Comparison of ENCODE assay signal across 9 mouse cellular contexts in the genomic region with DNA sequence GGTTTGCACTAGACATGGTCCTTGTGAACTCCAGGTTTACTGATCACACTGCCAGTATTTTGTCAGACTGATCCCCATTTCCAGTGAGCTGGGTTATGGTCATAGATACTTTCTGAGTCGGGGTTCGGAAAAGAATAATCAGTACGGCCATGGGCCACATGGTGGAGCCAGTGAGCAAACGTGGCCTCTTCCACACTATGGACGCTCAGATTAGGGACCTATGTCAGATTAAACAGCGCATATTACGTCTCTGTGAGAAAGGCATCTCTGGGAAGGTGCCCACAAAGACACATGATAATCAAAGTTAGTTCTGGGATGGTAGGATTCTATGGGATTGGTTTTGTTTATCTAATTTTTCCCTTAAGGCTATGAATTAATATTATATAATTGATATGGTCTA. TPM values are rescaled to one million over a fixed set of nuclear protein-coding genes. Genes with fewer than 3 reads are reported as not detected.
DNase-seq lines count a peak whose midpoint lies in the region; ATAC-seq and TF ChIP-seq lines count a peak whose summit lies in the region.
"Had no signal": no experiment of that assay in that cellular context is flagged by ENCODE, and none has a peak within 500 bp of the region (broad histone marks: within the 10 kb centered on the region; RNA-seq: fewer than 3 reads in every experiment).

No protein-coding gene starts in this region.

- H3K27ac ChIP-seq in heart, embryonic 12.5 days (ENCODE audit: poor library complexity, severe bottlenecking): no peak overlapping the region
- H3K27ac ChIP-seq in embryonic facial prominence, embryonic 10.5 days (replicated peaks): no peak overlapping the region
- H3K27ac ChIP-seq in hindbrain, embryonic 14.5 days: no peak overlapping the region
- no peak overlapping the region for H3K27ac ChIP-seq in left cerebral cortex, adult 2 months
- H3K27ac ChIP-seq in midbrain, embryonic 11.5 days (ENCODE audit: low read depth, low read length): no peak overlapping the region
- H3K27ac ChIP-seq: limb, embryonic 15.5 days had no signal

- H3K4me1 ChIP-seq in heart, embryonic 12.5 days (replicated peaks): no peaks in the 10 kb centered on the region
- peaks cover 5% of the 10 kb centered on the region; the same call in 1 of the 2 replicates for H3K4me1 ChIP-seq in embryonic facial prominence, embryonic 10.5 days
- H3K4me1 ChIP-seq in hindbrain, embryonic 14.5 days (replicated peaks; ENCODE audit: control insufficient read depth, insufficient read depth, low read length): no peaks in the 10 kb centered on the region
- no peaks in the 10 kb centered on the region for H3K4me1 ChIP-seq in midbrain, embryonic 11.5 days (ENCODE audit: control insufficient read depth, insufficient read depth, low read length)
- H3K4me1 ChIP-seq: limb, embryonic 15.5 days had no signal

- no peak overlapping the region for H3K4me2 ChIP-seq in heart, embryonic 12.5 days
- H3K4me2 ChIP-seq in hindbrain, embryonic 14.5 days (replicated peaks): no peak overlapping the region
- no peak overlapping the region for H3K4me2 ChIP-seq in midbrain, embryonic 11.5 days
- H3K4me2 ChIP-seq: limb, embryonic 15.5 days had no signal

- peaks cover 3% of the 10 kb centered on the region; the same call in 1 of the 2 replicates for H3K36me3 ChIP-seq in heart, embryonic 12.5 days
- peaks cover 11% of the 10 kb centered on the region for H3K36me3 ChIP-seq in embryonic facial prominence, embryonic 10.5 days (replicated peaks)
- H3K36me3 ChIP-seq in hindbrain, embryonic 14.5 days (replicated peaks; ENCODE audit: control insufficient read depth, insufficient read depth): peaks cover 89% of the 10 kb centered on the region
- peaks cover 5% of the 10 kb centered on the region; the same call in 1 of the 2 replicates for H3K36me3 ChIP-seq in midbrain, embryonic 11.5 days (ENCODE audit: control insufficient read depth, insufficient read depth, low read length)

- DNase-seq in heart, postnatal 14 days: peak; percentile 51 to 67
- DNase-seq in adrenal gland, postnatal 14 days: peak; percentile 65
- DNase-seq in embryonic facial prominence, embryonic 10.5 days (ENCODE audit: low spot score): peak; percentile 67
- DNase-seq in hindbrain, embryonic 14.5 days (ENCODE audit: low spot score): peak; percentile 82
- DNase-seq in left cerebral cortex, adult 2 months (ENCODE audit: extremely low spot score in 1 of 2, low spot score in 2 of 2): peak; percentile 52 to 69
- peak; percentile 96 for DNase-seq in midbrain, embryonic 11.5 days (ENCODE audit: low spot score, missing footprints)
- peak; percentile 48 for DNase-seq in spleen, adult 12 weeks (ENCODE audit: low spot score)

- no peaks in the 10 kb centered on the region for H3K27me3 ChIP-seq in heart, embryonic 12.5 days (replicated peaks)
- H3K27me3 ChIP-seq in embryonic facial prominence, embryonic 10.5 days (replicated peaks; ENCODE audit: low read depth, poor library complexity, severe bottlenecking): no peaks in the 10 kb centered on the region
- no peaks in the 10 kb centered on the region for H3K27me3 ChIP-seq in hindbrain, embryonic 14.5 days (ENCODE audit: control insufficient read depth, insufficient read depth, low read length)
- H3K27me3 ChIP-seq in midbrain, embryonic 11.5 days (ENCODE audit: control insufficient read depth, insufficient read depth, low read length): no peaks in the 10 kb centered on the region
- H3K27me3 ChIP-seq: limb, embryonic 15.5 days had no signal

- no peak for ATAC-seq in heart, embryonic 12.5 days (ENCODE audit: insufficient number of reproducible peaks, low FRiP score)
- ATAC-seq in hindbrain, embryonic 14.5 days (ENCODE audit: low FRiP score): peak; percentile 76
- ATAC-seq in midbrain, embryonic 11.5 days (ENCODE audit: low FRiP score): peak; percentile 62

- no peak overlapping the region for H3K9ac ChIP-seq in heart, embryonic 12.5 days
- H3K9ac ChIP-seq in hindbrain, embryonic 14.5 days: no peak overlapping the region
- H3K9ac ChIP-seq in midbrain, embryonic 11.5 days (ENCODE audit: low read length): no peak overlapping the region
- H3K9ac ChIP-seq: limb, embryonic 15.5 days had no signal

- H3K4me3 ChIP-seq in heart, embryonic 12.5 days: no peak overlapping the region
- H3K4me3 ChIP-seq in embryonic facial prominence, embryonic 10.5 days: no peak overlapping the region
- no peak overlapping the region for H3K4me3 ChIP-seq in hindbrain, embryonic 14.5 days (replicated peaks; ENCODE audit: low read length)
- H3K4me3 ChIP-seq in left cerebral cortex, adult 2 months: no peak overlapping the region
- H3K4me3 ChIP-seq in midbrain, embryonic 11.5 days (ENCODE audit: low read depth, low read length): no peak overlapping the region
- H3K4me3 ChIP-seq: limb, embryonic 15.5 days had no signal

- 20% methylated on average over 7 of the region's 7 CpGs for WGBS in heart, embryonic 12.5 days
- WGBS in embryonic facial prominence, embryonic 10.5 days: 29% methylated on average over 7 of the region's 7 CpGs
- 22% methylated on average over 7 of the region's 7 CpGs for WGBS in hindbrain, embryonic 14.5 days
- 26% methylated on average over 7 of the region's 7 CpGs for WGBS in midbrain, embryonic 11.5 days

- no peaks in the 10 kb centered on the region for H3K9me3 ChIP-seq in heart, embryonic 12.5 days (replicated peaks)
- H3K9me3 ChIP-seq in embryonic facial prominence, embryonic 10.5 days: no peaks in the 10 kb centered on the region
- H3K9me3 ChIP-seq in hindbrain, embryonic 14.5 days (ENCODE audit: control insufficient read depth, low read length): no peaks in the 10 kb centered on the region
- H3K9me3 ChIP-seq in midbrain, embryonic 11.5 days (ENCODE audit: control insufficient read depth, low read length): no peaks in the 10 kb centered on the region
- H3K9me3 ChIP-seq: limb, embryonic 15.5 days had no signal

- TF ChIP-seq CTCF in left cerebral cortex, adult 2 months (IDR thresholded peaks at IDR 0.05): peak; percentile 82

- intact Hi-C loops in heart, postnatal 14 days (cut with DNase I): loop anchor here (5.0 kb wide), 1 partner anchor 163 kb away; no protein-coding TSS in a partner anchor
- intact Hi-C loops in left cerebral cortex, adult 2 months (cut with DNase I): loop anchor here (1.0 to 10.0 kb wide), 2 partner anchors 162 to 366 kb away; no protein-coding TSS in a partner anchor

RNA-seq across cellular contexts. Expression of gene Fndc9, which starts 33.7 kb away (rescaled TPM):
- total RNA-seq in heart, postnatal 14 days (2021): not detected
- 0.09 and 0.10 TPM in 2 replicates for polyA plus RNA-seq in heart, embryonic 12.5 days (2016; fragmentation: Nextera tagmentation; extraction: Ambion mirVana)
- not detected in 2 replicates for total RNA-seq in adrenal gland, postnatal 14 days (2021)
- polyA plus RNA-seq in embryonic facial prominence, embryonic 10.5 days (2016; fragmentation: Nextera tagmentation; extraction: Ambion mirVana): 0.26 and 0.29 TPM in 2 replicates
- 2.8 and 3.5 TPM in 2 replicates for polyA plus RNA-seq in hindbrain, embryonic 14.5 days (2014; fragmentation: Nextera tagmentation; extraction: Ambion mirVana)
- 1 to 10 TPM; 4.9 to 5.2 TPM for total RNA-seq in left cerebral cortex, adult 2 months (2021)
- polyA plus RNA-seq in midbrain, embryonic 11.5 days (2014; fragmentation: Nextera tagmentation; extraction: Ambion mirVana): 1.1 and 1.2 TPM in 2 replicates

RNA-seq across cellular contexts. Expression of gene Cyfip2, which starts 43.7 kb away (rescaled TPM):
- 10 to 100 TPM; 41.6 to 47.3 TPM for total RNA-seq in heart, postnatal 14 days (2021)
- polyA plus RNA-seq in heart, embryonic 12.5 days (2016; fragmentation: Nextera tagmentation; extraction: Ambion mirVana): 6.2 and 6.5 TPM in 2 replicates
- 47.1 and 47.7 TPM in 2 replicates for total RNA-seq in adrenal gland, postnatal 14 days (2021)
- 17.4 and 18.3 TPM in 2 replicates for polyA plus RNA-seq in embryonic facial prominence, embryonic 10.5 days (2016; fragmentation: Nextera tagmentation; extraction: Ambion mirVana)
- 117 and 125 TPM in 2 replicates for polyA plus RNA-seq in hindbrain, embryonic 14.5 days (2014; fragmentation: Nextera tagmentation; extraction: Ambion mirVana)
- total RNA-seq in left cerebral cortex, adult 2 months (2021): 100 to 1,000 TPM; 606 to 614 TPM
- polyA plus RNA-seq in midbrain, embryonic 11.5 days (2014; fragmentation: Nextera tagmentation; extraction: Ambion mirVana): 34.0 and 40.4 TPM in 2 replicates
